Mouse (Mus musculus): ENCODE data around the gene Als2cr12.

GRCm38 (mm10) chr1:58690006-58690744, 5.6 kb downstream of the Als2cr12 start:
- no peak for TF ChIP-seq CTCF (IDR thresholded peaks at IDR 0.05; ENCODE audit: low read depth, low read length)
- no peak for TF ChIP-seq POLR2A (IDR thresholded peaks at IDR 0.05; ENCODE audit: borderline replicate concordance, low read depth, low read length)

All from bone marrow macrophage, adult 2 months (primary cell).